Mouse (Mus musculus): Measurements from ENCODE around the gene Nudt4.

DNA sequence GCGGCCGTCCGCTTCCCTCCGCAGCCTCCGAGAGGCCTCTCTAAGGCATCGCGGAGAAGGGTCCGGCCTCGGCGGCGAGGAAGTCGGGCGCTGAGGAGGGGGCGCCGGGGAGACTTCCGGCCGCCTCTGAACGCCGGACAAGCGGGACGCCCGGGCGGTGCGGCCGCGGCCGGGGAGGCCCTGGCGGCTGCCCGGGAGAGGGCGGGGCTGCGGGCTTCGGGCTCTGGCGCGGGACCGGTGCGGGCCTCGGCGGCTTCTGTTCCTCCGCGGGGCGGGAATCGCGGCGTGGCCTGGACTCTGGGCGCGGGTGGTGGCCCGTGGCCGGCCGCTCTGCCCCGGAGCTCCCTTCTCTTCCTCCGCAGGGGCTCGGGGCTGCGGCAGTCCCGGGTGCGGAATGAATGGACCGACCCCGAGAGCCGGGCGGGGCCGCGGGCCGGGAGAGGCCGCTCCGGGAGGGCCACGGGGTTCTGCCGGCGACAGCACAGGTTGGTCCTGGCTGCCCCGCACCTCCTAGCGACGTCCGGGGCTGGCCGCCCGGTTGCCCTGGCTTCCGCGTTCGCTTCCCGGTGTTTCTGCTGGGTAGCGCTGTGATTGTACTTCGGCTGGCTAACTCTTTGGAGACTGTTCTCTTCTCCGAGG, 48.5 kb downstream of the Nudt4 start:
- TF ChIP-seq CTCF (IDR thresholded peaks at IDR 0.05; ENCODE audit: insufficient read depth, low read depth, low read length) (no peak), POLR2A (IDR thresholded peaks at IDR 0.05; ENCODE audit: insufficient read depth, low read depth, low read length) (no peak)

All from olfactory bulb, adult 2 months (tissue).